Mouse (Mus musculus): Measurements from ENCODE around the gene Klhl24. TPM values are rescaled to one million over a fixed set of nuclear protein-coding genes. Genes with fewer than 3 reads are reported as not detected.

Klhl24 gene
- polyA plus RNA-seq, 1 experiment = 2.0 TPM

DNA sequence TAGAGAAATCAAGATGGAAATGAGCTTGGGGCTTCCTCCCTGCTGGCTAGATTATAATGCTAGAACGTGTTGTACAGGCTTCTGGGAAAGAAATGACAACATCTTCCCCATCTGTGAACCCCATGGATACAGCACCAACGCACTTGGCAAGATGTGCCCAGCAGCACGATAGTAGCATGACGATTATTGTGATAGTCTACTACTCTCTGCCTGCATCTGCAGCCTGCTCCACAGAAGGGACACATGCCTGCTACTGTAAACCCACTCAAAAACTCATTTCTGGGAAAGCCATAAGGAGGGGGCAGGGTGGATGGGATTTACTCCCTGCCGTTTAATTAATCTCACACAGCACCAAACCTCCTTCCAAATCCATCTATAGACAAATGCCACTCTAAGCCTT lies 10.4 kb upstream of the Klhl24 start:
- Histone ChIP-seq H3K36me3 (ENCODE audit: control insufficient read depth, insufficient read depth, low read length) (no peaks in the 10 kb centered on the region), H3K27me3 (ENCODE audit: control insufficient read depth, insufficient read depth, low read length) (no peaks in the 10 kb centered on the region), H3K4me1 (ENCODE audit: control insufficient read depth, insufficient read depth, insufficient read length, low read length) (no peaks in the 10 kb centered on the region; the same call in 1 of the 2 replicates), H3K27ac (ENCODE audit: insufficient read depth, low read depth, low read length) (no peak overlapping the region), H3K4me3 (ENCODE audit: low read depth, low read length) (no peak overlapping the region)
- 80% methylated on average over 5 of the region's 5 CpGs for WGBS
- TF ChIP-seq POLR2A (IDR thresholded peaks at IDR 0.05; ENCODE audit: low read depth, low read length) = no peak
- TF ChIP-seq CTCF (IDR thresholded peaks at IDR 0.05; ENCODE audit: extremely low read depth, insufficient read length, insufficient replicate concordance, low read depth, low read length) = no peak

DNA sequence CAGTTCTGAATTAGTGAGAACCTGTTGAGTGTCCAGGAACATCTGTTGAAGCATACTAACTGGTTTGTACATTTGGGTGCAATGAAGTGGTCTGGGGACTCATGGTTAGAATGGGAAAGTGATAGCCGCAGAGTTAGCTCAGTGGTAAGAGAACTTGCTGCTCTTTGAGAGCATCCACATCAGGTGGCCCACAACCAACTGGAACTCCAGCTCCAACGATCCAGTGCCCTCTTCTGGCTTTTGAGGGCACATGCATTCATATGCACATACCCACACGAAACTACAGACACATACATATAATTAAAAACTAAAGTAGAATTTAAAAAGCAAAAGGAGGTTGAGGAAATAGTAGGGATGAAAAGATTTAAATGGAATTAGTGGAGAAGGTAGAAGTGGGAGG lies 7.7 kb upstream of the Klhl24 start:
- no peaks in the 10 kb centered on the region; the same call in 1 of the 2 replicates for H3K4me1 ChIP-seq (ENCODE audit: control insufficient read depth, insufficient read depth, insufficient read length, low read length)
- TF ChIP-seq CTCF (IDR thresholded peaks at IDR 0.05; ENCODE audit: extremely low read depth, insufficient read length, insufficient replicate concordance, low read depth, low read length) = no peak
- TF ChIP-seq POLR2A (IDR thresholded peaks at IDR 0.05; ENCODE audit: low read depth, low read length) = no peak
- H3K36me3 ChIP-seq (ENCODE audit: control insufficient read depth, insufficient read depth, low read length) = no peaks in the 10 kb centered on the region
- no peaks in the 10 kb centered on the region for H3K27me3 ChIP-seq (ENCODE audit: control insufficient read depth, insufficient read depth, low read length)
- WGBS = 91% methylated on average over 3 of the region's 3 CpGs
- H3K27ac ChIP-seq (ENCODE audit: insufficient read depth, low read depth, low read length) = no peak overlapping the region
- H3K4me3 ChIP-seq (ENCODE audit: low read depth, low read length) = no peak overlapping the region

DNA sequence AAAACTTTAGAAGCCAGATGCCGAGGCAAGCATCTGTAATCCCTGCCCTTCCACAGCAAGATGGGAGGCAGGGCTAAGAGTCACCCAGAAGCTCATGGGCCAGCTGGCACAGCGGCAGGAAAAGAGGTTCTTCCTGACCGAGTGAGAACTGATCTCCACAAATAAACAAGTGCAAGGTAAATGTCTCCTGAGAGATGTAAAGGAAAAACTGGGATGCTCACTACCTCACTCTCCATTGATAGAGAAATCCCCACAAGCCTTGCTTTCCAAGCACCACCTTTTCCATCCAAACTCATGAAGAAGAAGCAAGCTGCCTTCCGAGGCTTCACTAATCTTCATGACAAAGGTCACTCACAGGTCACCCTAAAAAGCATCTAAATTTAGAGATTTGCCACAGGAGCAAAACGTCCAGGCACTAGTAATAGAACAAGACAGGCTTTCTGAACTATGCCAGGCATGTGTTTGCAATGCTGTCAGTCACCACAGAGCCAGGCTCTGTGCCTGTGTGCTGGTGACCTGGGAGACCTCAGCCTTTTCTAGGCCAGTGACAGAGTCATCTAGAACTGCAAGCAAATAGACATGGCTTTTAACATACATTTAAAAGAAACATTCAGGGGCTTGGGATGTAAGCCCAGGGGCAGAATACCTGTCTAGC lies 6.3 kb upstream of the Klhl24 start:
- WGBS = 44% methylated on average over 5 of the region's 5 CpGs
- Histone ChIP-seq H3K4me3 (ENCODE audit: low read depth, low read length) (no peak overlapping the region), H3K4me1 (ENCODE audit: control insufficient read depth, insufficient read depth, insufficient read length, low read length) (no peaks in the 10 kb centered on the region; the same call in 1 of the 2 replicates), H3K27ac (ENCODE audit: insufficient read depth, low read depth, low read length) (no peak overlapping the region), H3K36me3 (ENCODE audit: control insufficient read depth, insufficient read depth, low read length) (no peaks in the 10 kb centered on the region), H3K27me3 (ENCODE audit: control insufficient read depth, insufficient read depth, low read length) (no peaks in the 10 kb centered on the region)
- TF ChIP-seq CTCF (IDR thresholded peaks at IDR 0.05; ENCODE audit: extremely low read depth, insufficient read length, insufficient replicate concordance, low read depth, low read length) (no peak), POLR2A (IDR thresholded peaks at IDR 0.05; ENCODE audit: low read depth, low read length) (no peak)

DNA sequence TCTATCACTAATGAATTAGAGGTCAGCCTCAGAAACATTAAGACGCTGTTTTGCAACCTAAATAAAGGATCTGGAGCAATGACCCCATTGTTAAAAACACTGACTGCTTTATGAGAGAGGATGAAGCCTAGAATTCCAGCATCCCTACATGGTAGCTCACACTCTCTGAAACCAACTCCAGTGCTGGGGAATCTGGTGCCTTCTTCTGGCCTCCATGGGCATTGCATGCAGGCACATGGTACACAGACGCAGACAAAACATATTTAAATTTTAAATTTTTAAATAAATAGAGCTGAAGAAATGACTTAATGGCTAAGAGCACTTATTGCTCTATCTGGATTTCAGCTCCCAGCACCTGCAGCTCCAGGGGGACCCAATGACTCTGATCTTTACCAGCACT lies 1.4 kb upstream of the Klhl24 start:
- no peaks in the 10 kb centered on the region for H3K4me1 ChIP-seq (ENCODE audit: control insufficient read depth, insufficient read depth, insufficient read length, low read length)
- no peaks in the 10 kb centered on the region for H3K36me3 ChIP-seq (ENCODE audit: control insufficient read depth, insufficient read depth, low read length)
- no peak overlapping the region for H3K4me3 ChIP-seq (ENCODE audit: low read depth, low read length)
- no peaks in the 10 kb centered on the region for H3K27me3 ChIP-seq (ENCODE audit: control insufficient read depth, insufficient read depth, low read length)
- H3K27ac ChIP-seq (ENCODE audit: insufficient read depth, low read depth, low read length) = no peak overlapping the region
- TF ChIP-seq POLR2A (IDR thresholded peaks at IDR 0.05; ENCODE audit: low read depth, low read length) (no peak), CTCF (IDR thresholded peaks at IDR 0.05; ENCODE audit: extremely low read depth, insufficient read length, insufficient replicate concordance, low read depth, low read length) (peak; percentile 15; the same call in 1 of the 2 replicates)
- 90% methylated on average over 2 of the region's 2 CpGs for WGBS

DNA sequence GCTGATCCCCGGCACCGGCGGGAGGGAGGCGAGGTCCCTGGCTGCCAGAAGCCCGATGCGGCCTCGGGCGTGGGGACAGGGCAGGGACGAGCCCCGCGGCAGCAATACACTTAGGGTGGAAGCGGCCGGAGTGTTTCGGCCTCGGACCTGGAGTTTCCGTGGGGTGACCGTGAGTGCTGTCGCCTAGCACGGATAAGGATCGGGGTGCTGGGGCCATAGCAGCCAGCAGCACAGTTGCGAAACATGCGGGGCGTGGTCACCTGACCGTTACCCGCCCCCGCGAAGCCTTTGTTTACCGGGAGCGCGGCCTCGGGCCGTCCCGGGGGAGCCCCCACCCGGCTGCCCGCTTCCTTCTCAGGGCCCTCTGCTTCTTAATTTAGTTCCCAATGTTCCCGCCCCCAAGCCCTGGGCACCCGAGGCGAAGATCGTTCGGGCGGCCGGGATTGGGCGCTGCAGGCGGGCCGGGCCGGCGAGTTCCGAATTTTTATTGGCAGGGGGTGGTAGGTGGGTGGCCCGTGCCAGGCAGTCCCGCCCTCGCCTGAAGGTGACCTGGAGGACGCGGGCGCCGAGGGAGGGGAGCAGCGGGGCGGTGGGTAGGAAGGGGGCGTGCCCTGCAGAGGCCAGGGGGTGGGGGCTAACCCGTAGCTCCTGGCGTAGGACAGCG lies 501 bp downstream of the Klhl24 start:
- under 1% methylated on average over 61 of the region's 61 CpGs for WGBS

DNA sequence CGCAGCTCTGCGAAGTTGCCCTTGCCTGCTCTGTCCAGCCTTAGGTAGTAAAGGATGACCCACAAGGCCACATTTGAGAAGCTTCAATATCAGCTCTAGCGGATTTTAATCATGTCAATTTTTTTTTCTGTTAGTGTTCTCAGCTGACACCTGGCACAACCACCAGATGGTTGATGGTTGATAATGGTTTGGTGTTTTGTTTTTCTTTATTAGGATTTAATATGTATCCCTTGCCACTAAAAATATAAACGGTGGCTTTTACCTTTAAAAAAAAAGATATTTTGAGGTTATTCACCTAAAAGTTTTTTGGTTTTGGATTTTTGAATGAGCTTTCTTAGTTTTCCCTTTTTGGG lies 1.0 kb downstream of the Klhl24 start:
- H3K4me1 ChIP-seq (ENCODE audit: control insufficient read depth, insufficient read depth, insufficient read length, low read length) = no peaks in the 10 kb centered on the region
- TF ChIP-seq POLR2A (IDR thresholded peaks at IDR 0.05; ENCODE audit: low read depth, low read length) (no peak), CTCF (IDR thresholded peaks at IDR 0.05; ENCODE audit: extremely low read depth, insufficient read length, insufficient replicate concordance, low read depth, low read length) (no peak)
- peaks cover 3% of the 10 kb centered on the region for H3K36me3 ChIP-seq (ENCODE audit: control insufficient read depth, insufficient read depth, low read length)
- WGBS = 2% methylated on average over 4 of the region's 4 CpGs
- H3K4me3 ChIP-seq (ENCODE audit: low read depth, low read length) = peak overlapping the region; percentile 75
- H3K27me3 ChIP-seq (ENCODE audit: control insufficient read depth, insufficient read depth, low read length) = no peaks in the 10 kb centered on the region
- H3K27ac ChIP-seq (ENCODE audit: insufficient read depth, low read depth, low read length) = peak overlapping the region; percentile 59; the same call in 1 of the 2 replicates

More for the DNA sequence above, 501 bp downstream of the Klhl24 start:
- H3K27me3 ChIP-seq (ENCODE audit: control insufficient read depth, insufficient read depth, low read length) = no peaks in the 10 kb centered on the region
- no peak for TF ChIP-seq CTCF (IDR thresholded peaks at IDR 0.05; ENCODE audit: extremely low read depth, insufficient read length, insufficient replicate concordance, low read depth, low read length)
- peak; percentile 52 for TF ChIP-seq POLR2A (IDR thresholded peaks at IDR 0.05; ENCODE audit: low read depth, low read length)
- H3K36me3 ChIP-seq (ENCODE audit: control insufficient read depth, insufficient read depth, low read length) = no peaks in the 10 kb centered on the region
- H3K27ac ChIP-seq (ENCODE audit: insufficient read depth, low read depth, low read length) = peak overlapping the region; percentile 95
- H3K4me1 ChIP-seq (ENCODE audit: control insufficient read depth, insufficient read depth, insufficient read length, low read length) = no peaks in the 10 kb centered on the region
- peak overlapping the region; percentile 75 for H3K4me3 ChIP-seq (ENCODE audit: low read depth, low read length)

DNA sequence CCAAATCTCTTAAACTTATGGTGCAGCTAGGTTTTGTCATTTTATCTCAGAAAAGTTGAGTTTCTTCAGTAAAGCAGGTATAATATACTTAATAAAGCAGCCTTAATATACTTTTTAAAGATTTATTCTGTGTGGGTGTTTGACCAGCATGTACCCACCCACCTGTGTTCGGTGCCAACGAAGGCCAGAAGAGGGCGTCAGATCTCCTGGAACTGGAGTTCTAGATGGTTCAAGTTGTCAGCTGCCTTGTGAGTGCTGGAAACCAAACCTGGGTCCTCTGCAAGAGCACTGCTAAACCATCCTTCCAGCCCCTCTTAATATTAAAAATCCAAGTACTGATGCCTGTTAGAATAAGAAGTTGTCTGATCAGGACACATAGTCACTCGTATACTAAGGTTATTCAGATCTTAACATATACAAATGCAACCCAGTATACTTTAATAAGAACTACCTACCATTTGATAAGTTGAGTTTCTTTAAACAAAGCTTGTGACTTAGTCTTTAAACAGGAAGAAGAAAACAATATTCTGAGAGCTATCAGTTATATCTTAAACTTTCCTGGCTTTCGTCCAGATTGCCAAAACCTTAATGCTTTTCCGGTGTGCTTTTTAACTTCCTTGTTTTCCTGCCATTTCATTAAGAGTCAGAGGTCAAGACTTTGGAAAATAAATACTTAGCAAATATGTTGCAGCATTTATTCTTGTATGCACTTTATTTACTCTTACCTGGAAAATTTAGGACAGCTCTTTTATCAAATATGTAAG lies 1.7 kb downstream of the Klhl24 start:
- Histone ChIP-seq H3K4me3 (ENCODE audit: low read depth, low read length) (no peak overlapping the region), H3K36me3 (ENCODE audit: control insufficient read depth, insufficient read depth, low read length) (peaks cover 7% of the 10 kb centered on the region), H3K4me1 (ENCODE audit: control insufficient read depth, insufficient read depth, insufficient read length, low read length) (no peaks in the 10 kb centered on the region), H3K27ac (ENCODE audit: insufficient read depth, low read depth, low read length) (no peak overlapping the region; the same call in 1 of the 2 replicates), H3K27me3 (ENCODE audit: control insufficient read depth, insufficient read depth, low read length) (no peaks in the 10 kb centered on the region)
- 53% methylated on average over 6 of the region's 6 CpGs for WGBS
- TF ChIP-seq CTCF (IDR thresholded peaks at IDR 0.05; ENCODE audit: extremely low read depth, insufficient read length, insufficient replicate concordance, low read depth, low read length) = no peak
- no peak for TF ChIP-seq POLR2A (IDR thresholded peaks at IDR 0.05; ENCODE audit: low read depth, low read length)
